Mouse (Mus musculus) common myeloid progenitor, adult 5-6 weeks (primary cell): ENCODE data around the gene Hlf. TPM values are rescaled to one million over a fixed set of nuclear protein-coding genes. Genes with fewer than 3 reads are reported as not detected.

Experiments used
- ATAC-seq: replicated peaks from 2 replicates; pipeline ENCODE4 v1.8.0; 2016; ENCODE audit warnings: low read depth, mild to moderate bottlenecking, moderate TSS enrichment, inconsistent platforms; ENCODE audit not compliant: poor library complexity, severe bottlenecking
- total RNA-seq: library from RNA; stranded (forward); fragments of 200-1000, 187-1606 nt; gene quantifications from 2 replicates; pipeline ENCODE4 v1.2.3, GENCODE M21; 2017

The Hlf gene
- total RNA-seq: 9.2 and 15.9 TPM in 2 replicates

DNA sequence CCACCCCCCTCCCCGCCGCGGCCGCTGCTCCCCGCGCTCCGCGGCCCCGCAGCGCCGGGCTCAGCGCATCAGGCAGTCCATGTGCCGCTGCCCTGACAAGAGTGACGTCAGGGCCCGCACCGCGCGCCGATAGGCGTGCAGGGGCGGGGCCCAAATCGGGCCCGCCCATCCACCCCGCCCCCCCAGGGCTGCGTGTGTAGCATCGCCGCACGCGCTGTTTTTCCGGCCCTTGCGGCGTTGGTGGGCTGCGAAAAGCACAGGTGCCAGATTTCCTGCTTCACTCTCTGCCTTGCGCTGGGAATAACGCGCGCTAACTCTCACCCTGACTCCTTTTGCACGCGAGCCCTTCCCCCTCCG lies at the start of gene Hlf:
Gene Hlf, minus strand, starts transcription at position 79 of the 357 bp plus-strand sequence.
- peak; percentile 70 for ATAC-seq

DNA sequence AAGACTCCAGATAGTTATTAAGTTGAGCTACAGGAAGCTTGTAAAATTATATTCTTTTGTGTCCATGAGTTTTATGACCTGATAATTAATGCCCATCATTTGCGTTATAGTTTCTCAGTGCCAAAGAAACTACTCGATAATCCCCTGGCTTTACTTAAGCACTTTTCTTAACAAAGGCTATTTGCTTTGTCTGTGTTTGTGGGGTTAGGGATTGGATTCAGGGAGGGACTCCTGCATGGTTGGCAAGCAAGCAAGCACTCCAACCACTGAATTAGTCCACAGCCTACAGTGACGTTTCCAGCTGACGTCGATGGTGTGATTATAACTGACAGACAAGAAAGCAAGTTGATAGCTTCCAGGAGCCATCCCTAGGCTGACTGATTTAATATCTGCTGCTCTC lies 48.1 kb upstream of the Hlf start:
- no peak for ATAC-seq

DNA sequence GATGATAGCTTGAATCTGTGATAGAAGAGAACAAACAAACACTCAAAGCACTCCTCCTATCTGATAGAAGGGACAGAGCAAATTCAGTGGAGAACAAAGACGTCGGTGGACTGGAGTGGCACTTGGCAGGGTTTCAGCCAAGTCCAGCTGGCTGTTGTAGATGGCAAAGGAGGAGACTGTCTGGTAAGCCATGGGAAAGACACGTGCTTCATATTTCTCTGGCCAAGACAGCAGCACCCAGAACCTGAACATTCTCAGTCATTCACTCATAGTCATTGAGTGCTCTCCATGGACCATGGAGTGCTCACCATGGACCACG lies 34.5 kb upstream of the Hlf start:
- ATAC-seq: no peak

DNA sequence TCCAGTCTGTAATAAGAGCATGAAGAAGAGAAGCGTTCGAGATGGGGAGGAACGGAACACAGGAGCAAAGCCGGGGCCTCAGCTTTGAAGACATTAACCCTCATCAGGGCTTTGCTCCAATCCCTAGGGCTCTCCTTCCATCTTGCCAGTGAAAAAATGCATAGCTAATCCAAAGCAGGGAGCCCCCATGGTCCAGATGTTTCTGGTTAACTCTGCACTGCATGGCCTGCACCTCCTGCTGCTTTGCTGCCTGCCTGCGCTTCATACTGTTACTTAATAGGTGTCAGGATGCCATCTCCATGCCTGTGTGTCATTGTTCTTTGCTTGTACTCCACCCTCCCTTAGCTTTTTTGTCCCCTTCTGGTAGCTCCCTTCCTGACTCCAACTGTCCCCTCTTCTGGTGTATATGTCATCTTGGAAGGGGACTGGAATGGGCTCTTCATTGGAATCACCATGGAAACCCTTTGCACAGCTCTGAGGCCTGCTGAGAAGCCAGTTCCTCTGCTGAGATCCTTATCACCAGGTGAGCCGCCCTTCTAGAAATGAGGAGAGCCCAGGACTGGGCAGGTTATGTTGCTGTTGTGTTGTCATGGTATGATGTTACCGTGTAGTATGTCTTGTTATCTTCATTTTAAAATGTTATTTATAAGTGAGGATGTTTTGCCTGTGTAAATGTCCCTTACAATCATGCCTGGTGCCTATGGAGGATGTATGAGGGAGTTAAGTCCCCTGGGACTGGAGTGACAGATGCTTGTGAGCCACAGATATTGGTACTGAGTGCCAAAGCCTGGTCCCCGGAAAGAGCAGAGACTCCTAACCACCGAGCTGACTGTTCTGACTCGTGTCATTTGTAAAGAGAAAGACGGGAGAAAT lies 33.9 kb upstream of the Hlf start:
- no peak for ATAC-seq

- no peak for ATAC-seq
Measured at GRCm38 (mm10) chr11:90423896-90424295, 33.2 kb upstream of the Hlf start.

GRCm38 (mm10) chr11:90419706-90420105 lies 29.0 kb upstream of the Hlf start:
- ATAC-seq: peak; percentile 78

DNA sequence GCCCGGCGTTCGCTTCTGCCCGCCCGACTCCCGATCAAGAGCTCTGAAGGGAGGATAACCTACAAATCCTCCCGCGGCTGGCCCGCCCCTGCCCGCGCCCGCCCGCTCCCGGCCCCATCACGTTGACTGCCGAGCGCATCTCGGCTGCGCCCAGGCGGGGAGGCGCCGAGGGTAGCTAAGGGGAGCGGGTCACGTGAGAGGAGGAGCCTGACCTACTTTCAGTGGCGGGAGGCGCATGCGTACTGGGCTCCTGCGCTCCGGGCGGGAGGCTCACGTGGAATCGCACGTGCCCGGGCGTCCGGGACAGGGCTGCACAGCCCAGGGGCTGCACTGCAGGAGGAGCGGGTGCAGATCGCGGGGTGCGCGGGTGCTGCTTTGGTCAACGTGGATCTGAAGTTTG lies 27.2 kb upstream of the Hlf start:
- ATAC-seq: peak; percentile 89

GRCm38 (mm10) chr11:90417011-90417410 lies 26.3 kb upstream of the Hlf start:
- no peak for ATAC-seq

- 0 out of 2 replicates have a peak, but pooled peaks have one; percentile 54 for ATAC-seq
Measured at GRCm38 (mm10) chr11:90398850-90399249, 8.2 kb upstream of the Hlf start.

DNA sequence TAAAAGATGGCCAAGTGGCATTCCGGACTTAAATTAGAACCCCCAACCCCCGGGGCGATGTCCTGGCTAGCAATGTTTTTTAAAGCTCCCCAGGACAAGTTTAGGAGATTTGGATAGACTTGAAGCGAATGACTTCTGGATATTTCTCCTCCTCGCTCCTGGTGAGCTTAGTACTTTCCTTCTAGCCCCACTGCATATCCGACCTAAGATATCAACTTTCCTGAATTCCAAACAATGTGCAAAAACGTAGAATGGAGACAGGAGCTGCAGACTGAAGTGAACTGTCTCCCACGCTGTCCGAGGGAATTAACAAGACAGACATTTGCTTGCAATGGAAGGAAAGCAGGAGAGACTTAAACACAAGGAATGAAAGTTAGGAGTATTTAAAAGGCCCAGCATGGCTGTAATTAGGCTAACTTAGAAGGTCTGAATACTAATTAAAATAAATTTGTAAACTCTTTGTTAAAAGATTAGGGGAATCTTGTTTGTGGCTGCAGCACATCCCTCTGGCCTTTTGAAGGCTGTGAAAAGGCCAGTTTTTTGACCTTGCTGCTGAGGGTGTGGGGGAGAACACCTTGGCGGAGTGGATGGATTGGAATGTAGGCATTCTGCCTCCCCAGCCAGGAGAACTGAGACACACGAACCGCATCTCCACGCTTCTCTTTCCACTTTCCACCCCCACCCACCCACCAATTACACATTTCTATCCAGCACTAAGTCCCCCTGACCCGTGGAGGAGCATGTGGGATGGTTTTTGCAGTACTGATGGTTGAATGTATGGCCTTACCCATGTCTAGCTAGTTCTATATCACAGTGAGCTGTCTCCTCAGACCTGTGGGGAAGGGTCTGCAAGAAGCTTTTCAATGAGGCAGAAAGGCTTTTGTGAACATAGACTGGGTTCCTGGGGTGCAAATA lies 833 bp upstream of the Hlf start:
- no peak for ATAC-seq

DNA sequence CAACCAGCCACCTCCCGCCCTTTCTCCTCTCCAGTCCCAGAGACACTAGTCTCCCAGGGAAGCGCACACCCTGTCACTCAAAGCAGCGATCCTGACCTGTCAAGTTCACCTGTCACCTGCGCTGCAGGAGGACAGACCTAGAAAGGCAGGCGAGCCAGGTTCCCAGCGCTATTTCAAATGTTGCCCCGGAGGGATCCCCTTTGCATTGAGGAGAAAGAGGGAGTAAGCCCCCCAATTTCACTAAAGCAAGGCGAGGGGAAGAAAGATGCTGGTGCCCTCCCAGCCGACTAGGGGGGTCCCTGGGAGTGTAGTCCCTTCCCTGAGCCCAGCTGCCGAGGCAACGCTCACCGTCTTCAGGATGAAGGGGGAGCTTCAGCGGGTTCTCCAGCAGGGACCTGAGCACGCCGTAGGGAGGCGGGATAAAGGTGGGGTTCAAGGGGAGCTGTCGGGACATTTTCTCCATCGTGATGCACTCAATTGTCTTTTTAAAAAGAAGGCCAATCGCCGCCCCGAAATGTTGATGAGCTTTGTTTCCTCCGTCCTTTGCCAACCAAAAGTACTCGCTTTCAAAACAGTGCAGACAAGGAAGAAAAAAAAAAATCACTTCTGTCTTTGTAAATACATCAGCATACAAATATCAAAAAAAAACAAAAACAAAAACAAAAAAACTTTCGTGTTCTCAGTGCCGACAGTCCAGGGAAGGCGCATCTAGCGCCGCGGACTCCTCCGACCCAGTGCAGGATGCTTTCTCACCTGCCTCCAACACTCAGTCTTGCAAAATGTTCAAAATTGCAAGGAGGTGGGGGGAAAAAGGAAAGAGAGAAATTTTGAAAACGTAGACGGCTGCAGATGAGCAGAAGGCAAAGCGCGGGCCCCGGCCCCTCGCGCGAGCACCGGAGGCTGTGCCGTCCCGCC lies 536 bp downstream of the Hlf start:
- ATAC-seq: no peak

- peak; percentile 24 for ATAC-seq
Measured at GRCm38 (mm10) chr11:90389174-90389901, 1.4 kb downstream of the Hlf start.

DNA sequence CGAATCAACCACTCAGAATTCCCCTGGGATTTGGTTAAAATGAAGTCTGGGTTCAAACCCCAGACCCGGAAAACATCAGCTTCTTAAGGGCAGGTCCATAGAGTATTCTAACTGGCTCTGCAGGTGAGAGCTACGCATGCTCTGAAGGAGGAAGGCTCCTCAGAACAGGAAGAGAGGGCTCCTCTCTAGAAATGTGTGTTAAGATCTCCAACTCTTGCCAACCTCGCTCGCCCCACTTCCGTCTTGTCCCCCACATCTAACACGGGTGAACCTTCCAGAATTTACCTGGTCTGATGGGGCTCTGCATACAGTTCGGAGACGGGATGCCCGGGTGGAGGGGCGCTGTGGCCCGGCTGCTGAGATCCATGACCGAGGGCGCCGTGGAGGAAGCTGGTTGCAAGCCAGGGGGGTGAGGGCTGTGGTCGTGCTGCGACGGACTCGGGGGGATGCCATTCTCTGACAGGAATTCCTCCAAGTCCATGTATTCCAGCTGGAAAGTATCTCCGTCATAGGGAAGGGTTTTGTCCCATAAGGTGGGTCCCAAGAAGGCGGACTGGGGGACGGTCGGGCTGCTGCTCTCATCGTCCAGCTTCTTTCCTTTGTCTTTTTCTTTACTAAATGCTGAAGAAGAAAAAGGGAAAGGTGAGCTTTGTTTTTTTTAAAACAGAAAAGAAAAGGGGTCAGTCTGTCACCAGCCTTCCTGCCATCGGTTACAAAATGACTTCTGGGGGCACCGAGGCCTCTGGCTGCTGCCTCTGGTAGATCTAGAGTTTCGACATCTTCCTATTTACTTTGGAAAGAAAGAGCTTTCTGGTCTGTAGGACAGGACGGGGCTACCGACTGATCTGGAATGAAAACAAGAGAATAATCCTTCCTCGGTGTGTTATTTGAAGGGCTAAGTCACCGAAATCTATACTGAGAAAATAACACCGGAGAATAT lies 2.9 kb downstream of the Hlf start:
- peak; percentile 46 for ATAC-seq

DNA sequence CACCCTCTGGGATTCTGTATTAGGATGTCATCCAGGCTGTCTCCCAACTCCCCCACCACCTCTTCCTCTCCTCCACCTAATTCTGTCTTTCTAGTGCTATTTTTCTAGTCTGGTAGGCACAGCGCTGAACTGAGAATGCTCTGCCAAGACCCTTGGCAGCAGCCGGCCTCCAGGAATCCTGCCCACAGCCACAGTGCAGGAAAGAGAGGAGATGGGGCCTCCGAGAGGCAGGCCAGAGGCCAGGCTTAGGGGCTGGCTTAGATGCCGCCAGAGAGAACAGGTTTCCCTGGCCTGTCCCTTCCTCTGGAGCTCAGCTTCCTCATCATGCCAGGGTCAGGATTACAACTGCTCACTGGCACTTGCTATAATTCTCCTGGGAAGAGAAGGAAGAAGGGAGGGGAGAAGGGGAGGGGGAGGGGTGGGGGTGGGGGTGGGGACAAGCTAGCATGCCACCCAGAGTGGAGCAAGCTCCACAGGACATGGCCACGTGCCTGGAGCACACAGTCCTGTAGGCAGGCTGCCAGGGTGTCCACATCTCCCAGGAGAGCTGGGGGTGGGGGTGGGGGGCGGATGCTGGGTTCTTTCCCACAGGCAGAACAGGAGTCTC lies 8.6 kb downstream of the Hlf start:
- no peak for ATAC-seq

DNA sequence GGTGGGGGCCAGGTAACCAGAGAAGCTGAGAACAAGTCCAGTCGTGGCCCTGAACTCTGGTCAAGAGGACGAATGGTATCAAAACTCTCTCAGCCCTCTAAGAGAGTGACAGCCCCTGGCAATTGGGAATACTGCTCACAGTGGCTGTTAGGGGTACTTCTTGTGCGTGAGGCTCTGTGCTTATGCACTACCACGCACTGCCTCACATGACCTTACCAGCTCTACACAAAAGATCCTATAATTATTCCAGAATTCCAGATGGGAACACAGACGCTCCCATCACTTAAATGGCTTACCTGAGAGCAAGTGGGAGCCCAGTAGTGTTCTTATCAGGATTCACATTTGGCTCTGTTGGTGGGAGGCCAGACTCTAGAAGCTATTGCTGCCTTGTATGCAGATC lies 9.6 kb downstream of the Hlf start:
- peak; percentile 79 for ATAC-seq

- peak; percentile 15; the same call in 1 of the 2 replicates for ATAC-seq
Measured at GRCm38 (mm10) chr11:90380131-90380685, 10.5 kb downstream of the Hlf start.

DNA sequence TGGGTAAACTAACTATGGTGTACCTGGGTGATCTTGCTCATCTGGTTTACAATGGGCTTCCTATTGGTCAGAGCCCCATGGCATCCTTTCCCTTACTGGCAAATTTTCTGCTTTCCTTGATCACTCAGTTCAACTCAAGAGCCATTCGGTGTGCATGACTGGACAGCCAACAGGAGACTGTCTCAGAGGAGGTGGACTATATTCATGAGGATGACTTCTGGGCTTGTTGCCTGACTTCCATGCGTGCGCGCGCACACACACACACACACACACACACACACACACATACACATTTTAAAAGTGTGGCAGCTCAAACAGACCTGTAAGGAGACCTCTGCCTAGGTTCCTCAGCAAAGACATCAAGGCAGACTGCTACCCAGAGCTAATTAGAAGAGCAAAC lies 12.7 kb downstream of the Hlf start:
- no peak for ATAC-seq

DNA sequence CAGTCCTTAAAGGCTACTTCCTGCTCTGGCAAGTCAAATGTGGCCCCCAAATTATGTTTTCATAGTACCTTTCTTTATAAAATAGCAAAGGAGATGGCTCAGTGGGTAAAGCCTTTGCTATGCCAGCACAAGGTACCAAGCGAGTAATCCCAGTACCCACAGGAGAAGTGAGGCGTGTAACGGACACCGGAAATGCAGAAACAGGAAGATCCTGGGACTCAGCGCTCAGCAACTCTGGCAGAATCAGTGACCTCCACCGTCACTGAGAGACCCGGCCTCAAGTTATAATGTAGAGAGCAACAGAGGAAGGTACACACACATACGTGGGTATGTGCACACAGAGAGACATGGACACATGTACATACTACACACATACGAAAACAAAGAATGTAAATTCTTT lies 14.3 kb downstream of the Hlf start:
- 0 out of 2 replicates have a peak, but pooled peaks have one; percentile 15 for ATAC-seq
